Mouse (Mus musculus) embryo, embryonic 9.5 days (tissue): ENCODE data around the gene Afmid.
A peak's percentile ranks its signal among the peaks of the same experiment; 100 is the strongest.

Experiments used
- DNase-seq: peaks from one replicate; pipeline ENCODE4 v3.0.0-alpha.2; 2017; ENCODE audit errors: extremely low spot score

Afmid gene

GRCm38 (mm10) chr11:117848271-117848984 lies 22.7 kb downstream of the Afmid start:
- no peak for DNase-seq

GRCm38 (mm10) chr11:117848985-117849671 lies 23.4 kb downstream of the Afmid start, which contains the start of gene Birc5:
Gene Birc5 (plus strand): TSS chr11:117849251.
- DNase-seq = peak; percentile 97

GRCm38 (mm10) chr11:117852875-117853274 lies 27.2 kb downstream of the Afmid start:
- no peak for DNase-seq

- DNase-seq = no peak
Measured at GRCm38 (mm10) chr11:117854241-117854640, 28.5 kb downstream of the Afmid start.

- DNase-seq = no peak
Measured at GRCm38 (mm10) chr11:117855360-117855759, 29.6 kb downstream of the Afmid start.

- no peak for DNase-seq
Measured at GRCm38 (mm10) chr11:117855975-117856374, 30.3 kb downstream of the Afmid start.

GRCm38 (mm10) chr11:117857462-117857861 lies 31.7 kb downstream of the Afmid start:
- DNase-seq = no peak

GRCm38 (mm10) chr11:117858392-117858791 lies 32.7 kb downstream of the Afmid start:
- DNase-seq = no peak

GRCm38 (mm10) chr11:117860601-117861000 lies 34.9 kb downstream of the Afmid start, which contains the start of gene Tmem235:
Gene Tmem235 (plus strand): TSS chr11:117860752.
- no peak for DNase-seq

- no peak for DNase-seq
Measured at GRCm38 (mm10) chr11:117863174-117863856, 37.6 kb downstream of the Afmid start.

GRCm38 (mm10) chr11:117864805-117865204 lies 39.1 kb downstream of the Afmid start:
- no peak for DNase-seq

GRCm38 (mm10) chr11:117865988-117866387 lies 40.3 kb downstream of the Afmid start:
- DNase-seq = peak; percentile 47

GRCm38 (mm10) chr11:117870688-117871365 lies 45.1 kb downstream of the Afmid start:
- peak; percentile 78 for DNase-seq

- DNase-seq = no peak
Measured at GRCm38 (mm10) chr11:117871376-117871775, 45.7 kb downstream of the Afmid start.

GRCm38 (mm10) chr11:117871911-117872584 lies 46.3 kb downstream of the Afmid start:
- DNase-seq = no peak

- DNase-seq = peak; percentile 86
Measured at GRCm38 (mm10) chr11:117872861-117873608, 47.3 kb downstream of the Afmid start, which contains the start of gene Tha1. Gene Tha1 (minus strand): TSS chr11:117873481.

- no peak for DNase-seq
Measured at GRCm38 (mm10) chr11:117874419-117874818, 48.7 kb downstream of the Afmid start.

- no peak for DNase-seq
Measured at GRCm38 (mm10) chr11:117875681-117876080, 50.0 kb downstream of the Afmid start.

GRCm38 (mm10) chr11:117877917-117878745 lies 52.4 kb downstream of the Afmid start:
- DNase-seq = no peak

GRCm38 (mm10) chr11:117878892-117879291 lies 53.2 kb downstream of the Afmid start:
- DNase-seq = no peak
